Mouse (Mus musculus): ENCODE data around the gene Crat. TPM values are rescaled to one million over a fixed set of nuclear protein-coding genes. Genes with fewer than 3 reads are reported as not detected.
"Not testable (repeated sequence)": the region's sequence is repeated elsewhere in the genome, so short reads cannot be mapped to it uniquely, and the experiment has no call there.

The Crat gene
- total RNA-seq, 2 experiments from 2014 or later, result 11.2 to 24.3 TPM

GRCm38 (mm10) chr2:30441518-30442497 lies 26.2 kb upstream of the Crat start:
- no peak for ATAC-seq (replicated peaks; ENCODE audit: low FRiP score, low TSS enrichment, poor library complexity, severe bottlenecking)

- ATAC-seq (replicated peaks; ENCODE audit: low FRiP score, low TSS enrichment, poor library complexity, severe bottlenecking), result peak; percentile 58
Measured at GRCm38 (mm10) chr2:30440701-30441517, 25.3 kb upstream of the Crat start.

GRCm38 (mm10) chr2:30440211-30440700 lies 24.6 kb upstream of the Crat start:
- no peak for ATAC-seq (replicated peaks; ENCODE audit: low FRiP score, low TSS enrichment, poor library complexity, severe bottlenecking)

- ATAC-seq (replicated peaks; ENCODE audit: low FRiP score, low TSS enrichment, poor library complexity, severe bottlenecking), result no peak
Measured at GRCm38 (mm10) chr2:30439631-30440030, 24.0 kb upstream of the Crat start.

- no peak for ATAC-seq (replicated peaks; ENCODE audit: low FRiP score, low TSS enrichment, poor library complexity, severe bottlenecking)
Measured at GRCm38 (mm10) chr2:30437791-30438190, 22.2 kb upstream of the Crat start.

- ATAC-seq (replicated peaks; ENCODE audit: low FRiP score, low TSS enrichment, poor library complexity, severe bottlenecking), result no peak
Measured at GRCm38 (mm10) chr2:30436809-30437208, 21.2 kb upstream of the Crat start.

GRCm38 (mm10) chr2:30436156-30436545 lies 20.5 kb upstream of the Crat start:
- no peak for ATAC-seq (replicated peaks; ENCODE audit: low FRiP score, low TSS enrichment, poor library complexity, severe bottlenecking)

GRCm38 (mm10) chr2:30435326-30436155 lies 19.9 kb upstream of the Crat start:
- ATAC-seq (replicated peaks; ENCODE audit: low FRiP score, low TSS enrichment, poor library complexity, severe bottlenecking), result peak; percentile 56

GRCm38 (mm10) chr2:30429156-30429555 lies 13.5 kb upstream of the Crat start:
- peak; percentile 58 for ATAC-seq (replicated peaks; ENCODE audit: low FRiP score, low TSS enrichment, poor library complexity, severe bottlenecking)

- ATAC-seq (replicated peaks; ENCODE audit: low FRiP score, low TSS enrichment, poor library complexity, severe bottlenecking), result no peak
Measured at GRCm38 (mm10) chr2:30421432-30421831, 5.8 kb upstream of the Crat start.

GRCm38 (mm10) chr2:30419112-30419511 lies 3.5 kb upstream of the Crat start:
- no peak for ATAC-seq (replicated peaks; ENCODE audit: low FRiP score, low TSS enrichment, poor library complexity, severe bottlenecking)

- ATAC-seq (replicated peaks; ENCODE audit: low FRiP score, low TSS enrichment, poor library complexity, severe bottlenecking), result no peak
Measured at GRCm38 (mm10) chr2:30418259-30418658, 2.6 kb upstream of the Crat start.

- ATAC-seq (replicated peaks; ENCODE audit: low FRiP score, low TSS enrichment, poor library complexity, severe bottlenecking), result peak; percentile 58
Measured at GRCm38 (mm10) chr2:30417595-30418165, 2.1 kb upstream of the Crat start.

GRCm38 (mm10) chr2:30417154-30417553 lies 1.5 kb upstream of the Crat start:
- ATAC-seq (replicated peaks; ENCODE audit: low FRiP score, low TSS enrichment, poor library complexity, severe bottlenecking), result not testable (repeated sequence)

- no peak for ATAC-seq (replicated peaks; ENCODE audit: low FRiP score, low TSS enrichment, poor library complexity, severe bottlenecking)
Measured at GRCm38 (mm10) chr2:30416649-30416965, 994 bp upstream of the Crat start.

- peak; percentile 55 for ATAC-seq (replicated peaks; ENCODE audit: low FRiP score, low TSS enrichment, poor library complexity, severe bottlenecking)
Measured at GRCm38 (mm10) chr2:30415936-30416648, 479 bp upstream of the Crat start, which contains the start of gene Ptpa. Gene Ptpa, plus strand, starts transcription at chr2:30416039.

- no peak for ATAC-seq (replicated peaks; ENCODE audit: low FRiP score, low TSS enrichment, poor library complexity, severe bottlenecking)
Measured at GRCm38 (mm10) chr2:30414681-30415080, 932 bp downstream of the Crat start.

GRCm38 (mm10) chr2:30414101-30414500 lies 1.5 kb downstream of the Crat start:
- no peak for ATAC-seq (replicated peaks; ENCODE audit: low FRiP score, low TSS enrichment, poor library complexity, severe bottlenecking)

Measured in megakaryocyte-erythroid progenitor cell, adult 5-6 weeks (primary cell).